Mouse (Mus musculus): ENCODE data around the gene Phf21a.

The Phf21a gene

GRCm38 (mm10) chr2:92379783-92380494, 287.0 kb downstream of the Phf21a start:
- no peak for DNase-seq (ENCODE audit: extremely low read depth, low read depth, low spot score)

GRCm38 (mm10) chr2:92380495-92381050, 287.7 kb downstream of the Phf21a start:
- DNase-seq (ENCODE audit: extremely low read depth, low read depth, low spot score) = no peak

DNA sequence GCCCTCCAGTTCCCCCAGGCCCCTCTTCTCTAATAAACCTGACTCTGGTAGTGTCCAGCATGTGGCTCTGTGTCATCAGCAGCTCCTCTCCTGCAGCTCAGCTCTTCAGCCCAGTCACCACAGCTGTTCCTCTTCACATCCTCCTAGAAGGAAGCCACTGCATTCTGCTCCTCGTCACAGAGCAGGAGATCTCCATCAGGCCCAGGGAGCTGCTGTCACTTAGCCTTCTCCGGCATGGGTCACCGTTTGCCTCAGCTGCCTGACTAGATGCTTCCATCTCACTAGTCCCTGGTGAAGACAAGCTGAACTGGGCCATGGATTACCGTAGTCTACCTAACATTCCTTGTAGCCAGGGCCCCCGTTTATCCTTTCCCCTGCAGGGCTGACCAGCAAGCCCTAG, 288.2 kb downstream of the Phf21a start:
- no peak for DNase-seq (ENCODE audit: extremely low read depth, low read depth, low spot score)

- no peak for DNase-seq (ENCODE audit: extremely low read depth, low read depth, low spot score)
These were observed 289.1 kb downstream of the Phf21a start, which contains the start of gene 1700029I15Rik for GRCm38 (mm10) chr2:92381901-92382588. TSS of gene 1700029I15Rik (plus strand) at chr2:92382538.

GRCm38 (mm10) chr2:92382759-92383158, 289.8 kb downstream of the Phf21a start:
- DNase-seq (ENCODE audit: extremely low read depth, low read depth, low spot score) = no peak

GRCm38 (mm10) chr2:92384101-92384500, 291.2 kb downstream of the Phf21a start:
- DNase-seq (ENCODE audit: extremely low read depth, low read depth, low spot score) = no peak

GRCm38 (mm10) chr2:92385113-92386051, 292.5 kb downstream of the Phf21a start:
- DNase-seq (ENCODE audit: extremely low read depth, low read depth, low spot score) = no peak

- DNase-seq (ENCODE audit: extremely low read depth, low read depth, low spot score) = no peak
These were observed 294.1 kb downstream of the Phf21a start for GRCm38 (mm10) chr2:92386821-92387570.

DNA sequence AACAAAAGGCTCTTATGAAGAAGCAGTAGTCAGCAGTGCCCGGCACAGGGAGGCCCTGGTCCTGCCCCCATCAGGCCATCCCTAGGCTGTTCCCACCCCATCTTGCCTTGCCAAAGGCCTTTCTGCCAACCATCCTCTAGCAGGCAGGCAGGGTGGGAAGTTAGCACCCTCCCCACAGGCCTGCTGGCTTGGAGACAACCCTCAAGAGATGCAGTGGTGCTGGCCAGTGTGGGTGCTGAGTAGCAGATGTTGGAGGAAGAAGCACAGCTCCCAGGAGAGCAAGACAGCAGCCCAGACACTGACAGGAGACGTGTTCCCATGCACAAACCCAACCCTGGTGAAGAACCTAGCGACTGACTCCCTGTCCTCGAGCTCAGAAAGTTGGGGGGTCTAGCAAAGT, 294.7 kb downstream of the Phf21a start:
- no peak for DNase-seq (ENCODE audit: extremely low read depth, low read depth, low spot score)

- DNase-seq (ENCODE audit: extremely low read depth, low read depth, low spot score) = no peak
These were observed 295.2 kb downstream of the Phf21a start for GRCm38 (mm10) chr2:92388081-92388517.

GRCm38 (mm10) chr2:92388891-92389641, 296.1 kb downstream of the Phf21a start:
- DNase-seq (ENCODE audit: extremely low read depth, low read depth, low spot score) = no peak

- no peak for DNase-seq (ENCODE audit: extremely low read depth, low read depth, low spot score)
These were observed 296.7 kb downstream of the Phf21a start for GRCm38 (mm10) chr2:92389645-92390044.

DNA sequence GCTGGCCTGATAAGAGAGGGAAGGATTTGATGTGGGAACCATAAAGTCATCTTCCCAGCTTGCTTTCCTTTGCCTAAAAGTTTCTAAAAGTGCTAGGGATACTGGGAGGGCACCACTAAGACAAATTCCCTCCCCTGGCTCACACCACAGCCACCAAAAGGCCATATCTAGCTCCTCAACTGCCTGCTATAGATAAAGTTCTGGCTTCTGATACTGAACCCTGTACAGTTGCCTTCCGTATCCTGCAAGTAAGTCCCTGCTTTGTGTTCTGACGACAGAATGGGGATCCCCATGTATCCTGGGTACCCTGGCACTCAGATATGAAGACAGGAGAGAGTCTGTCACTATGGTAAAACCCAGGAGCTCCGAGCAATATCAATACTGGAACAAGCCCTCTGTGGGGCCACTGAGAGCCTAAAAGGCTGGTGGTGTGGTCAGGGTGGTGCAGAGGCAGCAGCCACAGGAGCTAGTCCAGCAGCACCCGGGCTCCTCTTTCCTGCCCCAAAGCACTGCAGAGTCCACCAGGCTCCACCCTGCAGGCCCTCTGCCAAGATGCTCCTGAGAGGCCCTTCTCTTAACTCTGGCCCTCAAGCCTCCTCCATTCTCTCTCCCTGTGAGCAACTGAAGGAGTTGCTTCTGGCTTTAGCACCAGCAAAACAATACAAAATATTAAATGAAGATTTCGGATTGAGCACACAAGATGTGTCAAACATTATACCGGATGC, 297.5 kb downstream of the Phf21a start:
- no peak for DNase-seq (ENCODE audit: extremely low read depth, low read depth, low spot score)

DNA sequence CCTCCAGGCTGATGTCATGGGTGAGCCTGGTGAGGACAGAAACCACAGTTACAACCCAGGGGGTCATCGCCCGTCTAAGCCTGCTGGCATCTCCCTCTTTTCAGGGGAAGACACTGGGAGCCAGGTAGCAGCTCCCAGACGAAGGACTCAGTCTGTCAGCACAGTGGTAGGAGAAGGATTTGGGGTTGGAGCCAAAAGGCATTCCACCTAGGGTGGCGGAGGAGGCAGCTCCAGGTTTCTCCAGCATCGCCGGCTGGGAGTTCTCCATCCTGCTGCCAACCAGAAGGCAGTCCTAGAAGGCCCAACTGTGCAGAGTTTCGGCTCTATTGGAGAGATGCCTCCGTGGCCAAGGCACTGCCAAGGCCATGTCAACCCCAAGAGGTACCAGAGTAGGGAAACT, 298.2 kb downstream of the Phf21a start:
- no peak for DNase-seq (ENCODE audit: extremely low read depth, low read depth, low spot score)

DNA sequence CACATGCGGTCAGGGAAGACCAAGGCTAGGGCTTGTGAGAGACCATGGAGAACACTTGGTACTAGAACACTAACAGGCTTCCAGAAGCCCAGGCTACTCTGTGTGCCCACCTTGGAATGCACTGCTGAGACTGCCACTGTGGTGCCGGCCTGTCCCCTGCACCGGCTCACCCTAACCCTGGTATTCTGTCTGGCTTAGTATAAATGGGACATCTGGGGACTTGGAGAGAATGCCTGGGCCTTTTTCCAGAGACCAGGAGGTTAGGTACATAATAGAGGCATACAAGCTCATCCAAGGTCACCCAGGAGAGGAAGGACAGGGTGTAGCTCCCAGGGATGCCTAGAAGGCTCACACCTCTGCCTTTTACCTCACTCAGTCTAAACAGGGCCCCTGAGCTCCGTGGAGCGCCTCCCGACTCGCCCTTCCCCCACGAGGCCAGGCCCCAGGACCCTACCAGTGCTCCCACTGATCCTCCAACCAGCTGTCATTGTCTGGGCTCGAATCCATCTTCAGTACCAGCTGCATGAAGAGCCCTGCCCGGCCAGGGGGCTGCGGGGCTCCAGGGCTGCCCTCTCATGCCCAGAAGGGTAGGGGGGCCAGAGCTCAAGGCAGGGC, 298.9 kb downstream of the Phf21a start:
- DNase-seq (ENCODE audit: extremely low read depth, low read depth, low spot score) = no peak

DNA sequence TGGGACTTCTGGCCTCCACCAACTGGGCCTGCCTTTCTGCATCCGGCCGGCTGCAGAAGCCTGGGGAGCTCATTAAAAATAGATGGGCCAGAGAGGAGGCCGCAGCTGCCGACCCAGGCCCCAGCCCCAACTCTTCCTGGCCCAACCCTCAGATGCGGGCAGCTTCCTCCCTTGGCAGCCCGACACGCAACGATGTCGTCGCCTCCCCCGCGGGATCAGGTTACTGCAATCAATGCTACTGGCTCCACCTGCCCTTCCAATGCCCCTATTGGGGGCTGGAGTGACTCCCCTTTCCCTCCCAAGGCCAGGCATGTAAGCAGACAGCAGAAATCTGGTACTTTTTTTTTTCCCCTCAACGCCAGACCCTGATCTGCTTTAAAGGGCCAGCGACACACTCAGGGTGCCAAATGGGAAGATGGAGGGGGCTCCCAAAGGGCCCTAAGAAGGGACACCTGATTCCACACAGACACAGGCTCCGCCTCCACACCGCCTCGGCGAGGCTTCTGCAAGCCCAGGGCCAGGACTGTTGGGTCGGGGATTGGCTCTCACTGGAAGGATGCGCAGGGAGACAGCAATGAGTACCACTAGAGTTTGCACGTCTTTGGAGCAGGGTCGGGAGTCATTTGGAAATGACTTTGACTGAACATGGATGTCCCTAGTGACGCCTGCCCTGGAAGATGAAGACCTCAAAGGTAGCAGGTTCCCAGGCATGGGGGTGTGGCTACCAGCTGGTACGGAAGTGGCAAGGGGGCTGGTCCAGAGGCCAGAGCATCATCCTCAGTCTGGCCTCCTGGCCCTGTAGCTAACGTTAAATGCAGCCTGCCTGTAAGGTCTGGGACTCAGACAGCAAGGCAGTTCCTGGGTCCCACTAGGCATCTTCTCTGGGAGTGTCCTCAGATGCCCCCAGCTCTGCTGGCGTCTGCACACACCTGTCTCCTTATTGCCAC, 299.7 kb downstream of the Phf21a start:
- no peak for DNase-seq (ENCODE audit: extremely low read depth, low read depth, low spot score)

DNA sequence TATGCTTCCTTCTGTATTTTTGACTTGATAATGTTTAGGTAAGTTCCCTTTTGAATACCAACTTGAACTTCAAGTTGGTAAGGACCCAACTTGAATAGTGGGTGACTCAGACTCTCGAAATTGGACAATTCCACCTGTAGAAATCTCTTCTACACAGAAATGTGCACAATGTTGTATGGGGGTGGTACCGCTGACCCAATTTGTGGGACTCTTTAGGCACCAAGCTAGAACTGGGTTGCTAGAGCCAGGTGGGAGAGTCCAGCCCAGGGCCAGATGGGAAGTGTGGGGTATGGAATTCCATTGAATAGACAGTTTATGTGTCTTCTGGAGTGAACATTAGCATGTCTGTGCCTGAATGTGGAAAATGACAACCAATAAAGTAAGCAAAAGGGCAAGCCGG, 302.6 kb downstream of the Phf21a start:
- DNase-seq (ENCODE audit: extremely low read depth, low read depth, low spot score) = no peak

Measured in fat pad, adult 2 months (tissue).